Mouse (Mus musculus) common myeloid progenitor, adult 5-6 weeks (primary cell): ENCODE measurements at regions not wholly inside any gene's neighbourhood (a gene's known extent, or its start where the extent isn't known, plus 50 kb on each side); places are given as distances from the start of the nearest gene placed in this dataset.

Experiments
- ATAC-seq: replicated peaks from 2 replicates; pipeline ENCODE4 v1.8.0; 2016; ENCODE audit warnings: low read depth, mild to moderate bottlenecking, moderate TSS enrichment, inconsistent platforms; ENCODE audit not compliant: poor library complexity, severe bottlenecking

DNA sequence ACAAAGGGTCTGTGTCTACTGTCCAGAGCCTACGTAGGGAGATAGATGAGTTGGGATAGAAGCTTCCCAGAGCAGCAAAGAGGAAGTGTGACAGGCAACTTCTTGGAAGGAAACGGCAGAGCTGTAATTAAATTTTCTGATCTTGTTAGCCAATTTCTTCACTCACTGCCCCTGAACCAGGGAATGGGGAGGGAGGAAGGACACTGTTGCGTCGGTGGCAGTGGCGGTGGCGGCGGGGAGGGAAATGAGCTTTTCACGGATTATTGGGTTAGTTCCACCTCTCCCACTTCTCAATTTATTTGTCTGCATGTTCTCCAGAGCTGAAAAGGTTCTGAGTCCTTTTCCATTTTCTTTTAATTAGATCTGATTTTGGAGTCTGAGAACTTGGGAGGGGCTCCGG is 298.4 kb upstream of the 9630041A04Rik start:
- ATAC-seq, result no peak

DNA sequence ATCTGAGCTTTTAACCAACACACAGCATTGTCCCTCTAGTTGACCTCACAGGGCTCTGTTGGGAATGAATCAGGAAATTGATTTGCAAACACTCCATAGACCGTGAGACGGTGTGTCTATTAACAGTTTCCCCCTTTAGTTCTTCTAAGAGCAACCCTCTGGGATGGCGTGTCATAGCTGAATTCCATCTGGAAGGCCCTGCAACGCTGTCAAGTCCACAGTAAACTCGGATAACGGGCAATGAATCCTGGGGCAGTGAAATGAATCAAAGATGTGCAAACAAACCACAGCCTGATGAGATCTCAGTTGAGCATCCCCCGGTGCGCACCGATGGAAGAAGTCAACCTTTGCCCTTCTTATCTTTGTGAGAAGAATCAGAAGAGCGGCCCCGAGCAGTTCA is 302.3 kb upstream of the 9630041A04Rik start:
- no peak for ATAC-seq

DNA sequence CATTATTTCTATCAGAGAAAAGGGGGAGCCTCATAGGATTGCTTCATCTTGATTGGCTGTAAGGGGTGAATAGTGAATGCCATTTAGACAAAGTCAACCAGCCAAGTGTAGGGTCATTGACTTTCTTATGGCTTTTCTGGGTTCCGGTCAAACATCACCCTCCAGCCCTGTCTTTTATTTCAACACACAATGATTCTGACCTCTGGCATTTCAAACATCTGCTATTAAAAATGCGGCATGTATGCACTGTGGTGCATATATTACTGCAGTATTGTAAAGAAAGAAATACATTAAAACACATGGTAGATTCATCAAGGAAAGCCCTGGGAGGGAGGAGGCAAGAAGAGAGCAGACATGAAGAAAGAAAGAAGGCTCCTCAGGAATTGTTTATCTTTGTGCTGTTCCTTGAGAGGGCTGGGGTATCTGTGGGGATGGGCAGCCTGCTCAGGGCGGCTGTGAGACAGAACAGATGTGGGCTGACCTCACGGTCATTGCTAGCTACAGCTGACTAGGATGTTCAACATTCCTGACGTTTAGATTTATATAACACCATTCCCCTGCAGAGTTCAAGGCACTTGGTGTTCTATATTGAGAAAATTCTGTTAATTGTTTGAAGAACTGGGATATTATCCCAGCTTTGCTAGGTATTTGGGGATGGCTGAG is 303.5 kb upstream of the Ppp2r3a start:
- no peak for ATAC-seq

DNA sequence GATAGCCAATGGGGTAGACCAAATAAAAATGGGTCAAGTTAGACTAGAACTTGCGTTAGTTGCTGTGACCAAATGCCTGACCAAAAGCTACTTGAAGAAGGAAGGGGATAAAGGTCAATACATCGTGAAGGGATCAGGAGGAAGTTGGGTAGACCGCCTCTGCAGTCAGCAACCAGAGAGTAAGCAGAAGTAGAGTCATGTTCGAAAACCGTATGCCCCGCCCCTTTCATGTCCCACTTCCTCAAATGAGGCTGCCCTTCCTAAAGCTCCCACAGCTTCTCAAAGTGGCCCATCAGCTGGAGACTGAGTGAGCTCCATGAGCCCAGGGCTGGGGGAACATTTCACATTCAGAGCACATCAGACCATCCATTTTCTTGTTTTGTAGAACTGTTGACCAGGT is 301.2 kb upstream of the Ppp2r3a start:
- ATAC-seq, result peak; percentile 50

DNA sequence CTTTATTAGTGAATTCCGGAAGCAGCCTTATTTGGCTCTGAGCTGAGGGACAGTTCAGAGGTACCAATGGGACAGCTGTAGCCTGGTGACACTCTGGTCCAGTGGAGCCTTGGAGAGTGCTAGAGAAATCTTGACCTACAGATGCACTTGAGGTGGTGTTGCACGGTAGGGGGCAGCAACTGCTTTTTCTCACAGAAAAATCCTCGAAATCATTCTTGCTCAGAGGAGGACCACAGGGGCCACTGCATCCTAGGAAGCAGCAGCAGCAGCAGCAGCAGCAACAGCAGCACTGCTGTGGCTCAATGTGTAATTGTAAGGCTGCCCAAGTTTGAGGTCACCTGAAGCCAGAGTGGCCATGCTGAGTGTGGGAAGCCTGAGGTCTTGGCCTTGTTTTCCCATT is 299.7 kb upstream of the Ppp2r3a start:
- no peak for ATAC-seq

DNA sequence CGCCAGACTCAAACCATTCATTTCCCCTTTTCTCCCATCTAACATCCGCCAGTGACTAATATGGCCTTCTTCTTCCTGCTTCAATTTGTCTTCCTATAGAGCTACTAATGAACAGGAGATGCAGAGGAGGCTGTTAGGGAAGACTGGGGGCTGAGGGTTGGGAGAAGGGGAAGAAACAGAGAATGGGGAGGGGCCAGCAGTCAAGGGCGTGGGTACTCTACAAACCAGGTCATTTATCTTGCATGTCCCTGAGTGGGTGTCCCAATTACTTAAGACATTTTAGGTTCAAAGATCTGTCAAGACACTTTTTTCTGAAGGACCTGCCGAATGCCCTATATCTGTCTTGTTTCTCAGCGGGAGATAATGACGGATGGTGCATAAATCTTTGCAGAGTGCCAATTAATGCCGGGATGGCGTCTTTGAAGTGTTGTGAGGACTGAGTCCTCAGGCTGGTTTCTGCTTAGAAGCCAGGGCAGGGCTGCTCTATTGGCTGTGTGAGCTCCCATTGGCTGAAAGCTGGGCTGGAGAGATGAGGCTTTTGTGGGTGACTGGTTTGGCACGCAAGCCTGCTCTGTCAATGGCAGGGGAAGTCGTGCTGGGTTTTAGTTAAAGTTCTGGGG is 294.7 kb upstream of the Ppp2r3a start:
- ATAC-seq, result no peak

DNA sequence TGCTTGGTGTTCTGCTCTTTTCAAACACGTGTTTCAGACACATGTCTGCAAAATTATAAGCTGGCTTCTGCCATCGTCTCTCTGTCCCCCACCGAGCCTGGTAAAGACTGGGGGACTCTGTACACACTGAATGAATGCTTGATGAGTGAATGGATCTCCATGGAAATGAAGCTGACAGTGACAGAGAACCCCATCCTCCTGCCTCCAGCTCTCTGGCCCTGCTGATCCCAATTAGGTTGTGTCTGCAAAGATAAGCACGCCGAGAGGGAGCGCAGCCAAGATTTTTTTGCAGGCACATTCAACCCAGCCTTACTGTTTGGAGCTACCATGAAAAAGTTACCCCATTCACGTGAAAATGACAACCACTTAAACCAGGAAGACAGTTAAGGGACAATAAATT is 266.5 kb upstream of the Ppp2r3a start:
- no peak for ATAC-seq

DNA sequence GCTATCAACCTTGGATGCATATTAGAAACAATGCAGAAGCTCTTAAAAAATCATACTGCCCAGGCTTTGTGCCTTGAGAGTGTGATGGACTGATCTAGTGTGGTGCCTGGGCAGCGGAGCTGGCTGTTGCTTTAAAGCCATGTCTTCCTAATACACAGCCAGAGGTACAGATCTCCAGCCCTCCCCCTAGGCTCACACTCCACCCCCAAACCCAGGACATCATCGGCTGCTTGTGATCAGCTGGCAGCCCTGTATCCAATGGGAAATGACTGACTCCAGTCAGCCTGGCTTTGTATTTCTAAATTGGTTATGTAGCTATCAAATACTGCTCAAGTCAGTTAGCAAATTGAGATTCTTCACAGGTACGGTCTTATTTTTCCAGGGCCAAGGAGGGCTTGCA is 259.2 kb upstream of the Ppp2r3a start:
- ATAC-seq, result no peak

DNA sequence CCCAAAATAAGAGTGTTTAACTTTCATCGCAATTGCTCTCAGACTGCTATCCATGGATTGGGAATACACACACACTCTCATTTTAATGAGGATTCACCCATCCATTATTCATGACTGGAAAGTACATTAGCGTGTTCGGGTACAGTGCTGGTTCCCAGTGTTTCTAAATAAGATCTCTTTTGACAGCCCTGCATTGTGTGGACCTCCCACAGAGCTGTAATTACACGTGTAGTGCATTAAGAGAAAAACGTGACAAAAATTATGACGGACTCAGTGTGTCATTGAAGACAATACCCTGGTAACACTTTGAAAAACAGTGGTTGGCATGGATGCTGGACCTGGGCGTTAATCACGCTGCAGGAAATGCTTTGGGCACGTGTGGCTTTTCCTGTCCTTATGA is 257.6 kb upstream of the Ppp2r3a start:
- ATAC-seq, result no peak

DNA sequence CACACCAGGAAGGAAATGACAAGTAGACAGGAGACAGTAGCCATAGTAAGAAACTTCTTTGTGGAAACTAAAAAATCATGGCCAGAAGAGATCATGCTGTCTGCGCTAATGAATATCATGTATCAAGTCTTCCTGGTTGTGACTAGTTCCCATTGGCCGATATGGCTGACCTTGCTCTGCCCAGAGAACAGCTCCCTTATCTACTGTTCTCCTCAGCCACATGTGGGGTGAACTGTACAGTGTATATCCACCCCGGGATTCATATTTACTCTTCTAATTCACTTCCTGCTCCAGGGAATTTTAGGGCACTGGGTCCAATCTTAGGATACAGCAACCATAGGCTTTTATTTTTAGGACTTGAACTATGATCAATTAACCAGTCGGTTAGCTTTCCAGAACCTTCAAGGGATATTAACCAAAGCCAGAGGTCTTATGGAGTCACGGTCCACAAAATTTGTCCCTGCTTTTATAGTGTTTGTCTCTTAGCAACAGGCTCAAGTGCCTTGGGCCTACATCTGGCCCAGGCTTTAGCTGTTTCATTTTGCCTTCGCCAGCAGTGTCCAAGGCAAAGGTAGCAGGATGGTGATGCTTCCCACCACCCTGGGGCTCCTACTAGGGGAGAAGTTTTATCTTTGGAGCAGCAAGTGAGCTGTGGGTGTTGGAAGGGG is 255.6 kb upstream of the Ppp2r3a start:
- ATAC-seq, result no peak

DNA sequence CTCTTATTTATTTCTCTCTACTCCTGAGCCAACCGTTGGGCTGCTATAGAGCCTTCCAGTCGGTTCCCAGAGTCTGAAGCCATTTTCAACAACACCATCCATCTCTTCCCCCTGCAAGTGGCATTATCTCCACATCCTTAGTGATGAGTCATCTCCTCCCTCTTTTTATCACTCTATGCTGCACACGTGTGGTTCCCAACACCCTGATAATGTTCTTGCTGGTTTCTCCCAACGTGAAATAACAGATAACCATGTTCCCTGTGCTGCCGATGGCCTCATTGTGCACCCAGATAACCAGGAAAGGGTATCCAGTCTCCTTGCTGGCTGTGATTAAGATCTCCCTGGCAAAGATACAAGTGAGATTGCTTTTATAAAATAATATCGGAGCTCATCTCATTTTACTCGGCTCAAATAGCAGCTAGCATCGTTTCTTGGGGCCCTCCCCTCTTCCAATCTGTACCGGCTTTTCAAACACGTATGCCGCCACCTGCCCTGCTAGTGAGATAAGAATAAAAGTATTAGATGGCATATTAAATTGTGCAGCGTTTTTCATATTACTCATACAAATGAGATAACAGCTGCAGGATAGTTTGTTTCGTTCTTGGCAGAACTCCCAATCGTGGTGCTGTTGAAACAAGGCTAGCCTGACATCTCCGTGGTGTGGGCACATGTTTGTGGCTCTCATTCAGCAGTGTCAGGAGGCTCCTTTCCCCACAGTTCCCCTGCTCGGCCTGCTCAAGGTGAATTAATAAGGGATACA is 250.3 kb upstream of the Ppp2r3a start:
- no peak for ATAC-seq

DNA sequence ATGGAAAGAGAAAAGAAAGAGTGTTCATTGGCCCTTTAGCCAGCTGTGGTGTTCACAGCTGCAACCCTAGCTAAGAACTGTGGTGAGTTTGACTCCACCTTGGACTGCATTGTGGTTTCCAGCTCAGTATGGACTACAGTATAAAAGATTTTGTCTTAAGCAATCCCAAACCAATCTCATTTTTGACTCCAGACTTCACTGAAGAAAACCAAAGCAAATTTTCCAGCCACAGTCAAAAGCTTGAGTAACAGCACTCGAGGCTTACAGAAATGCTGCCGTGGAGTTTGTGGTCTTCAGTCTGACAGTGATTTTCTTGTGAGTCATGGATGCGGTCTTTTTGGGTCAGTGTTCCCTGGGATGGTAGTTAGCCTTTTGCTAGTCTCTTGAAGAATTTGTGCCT is 249.4 kb upstream of the Ppp2r3a start:
- no peak for ATAC-seq

DNA sequence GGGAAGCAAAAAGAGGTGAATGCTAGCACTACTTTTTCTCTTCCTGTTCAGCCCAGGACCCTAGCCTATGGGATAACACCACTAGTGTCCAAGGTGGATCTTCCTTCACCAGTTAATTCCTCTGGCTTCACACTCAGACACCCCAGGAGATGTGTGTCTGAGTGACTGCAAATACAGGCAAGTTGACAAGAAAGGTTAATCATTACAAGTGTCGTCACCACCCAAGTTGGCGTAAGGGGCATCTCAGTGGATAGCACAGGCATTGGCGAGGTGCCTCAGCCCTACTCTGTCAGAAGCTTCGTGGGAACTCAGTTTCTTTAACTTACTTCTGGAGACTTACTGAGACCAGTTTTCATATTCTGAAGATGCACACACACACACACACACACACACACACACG is 247.1 kb upstream of the Ppp2r3a start:
- no peak for ATAC-seq

DNA sequence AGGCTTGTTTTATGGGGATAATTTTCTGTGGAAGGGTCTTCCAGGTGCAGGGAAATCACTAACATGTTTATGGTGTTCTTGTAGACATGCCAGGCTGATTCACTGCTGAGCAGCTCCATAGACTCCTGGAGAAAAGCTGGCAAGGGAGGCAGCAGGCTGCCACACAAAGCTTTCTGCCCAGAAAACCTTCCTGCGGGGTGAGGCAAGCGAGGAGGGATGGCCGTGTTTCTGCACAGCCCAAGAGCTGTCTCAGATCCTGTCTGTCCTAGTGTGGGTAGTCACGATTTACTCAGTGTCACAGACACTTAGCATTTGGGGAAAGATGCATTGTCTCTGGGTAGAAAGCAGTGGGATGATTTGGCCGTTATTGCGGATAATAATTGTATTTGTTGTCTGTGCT is 244.2 kb upstream of the Ppp2r3a start:
- ATAC-seq, result no peak

DNA sequence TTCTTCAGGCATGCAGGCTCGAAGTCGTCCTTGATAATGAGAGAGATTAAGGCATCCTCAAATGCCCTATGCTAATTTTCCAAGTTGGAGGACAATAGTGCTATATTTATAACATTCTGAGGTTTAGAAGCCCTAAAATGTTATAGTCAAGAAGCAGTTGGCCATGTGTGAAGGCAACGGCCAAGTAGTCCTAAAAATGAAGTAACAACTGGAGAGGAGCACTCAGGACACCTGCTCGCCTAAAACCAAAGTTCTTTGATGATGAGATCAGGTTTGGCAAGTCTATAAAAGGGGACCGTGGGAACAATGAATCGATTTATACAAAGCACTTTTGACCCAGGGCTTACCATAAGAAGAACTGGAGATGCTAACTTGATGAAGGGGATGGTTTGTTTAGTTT is 237.4 kb upstream of the Ppp2r3a start:
- no peak for ATAC-seq

DNA sequence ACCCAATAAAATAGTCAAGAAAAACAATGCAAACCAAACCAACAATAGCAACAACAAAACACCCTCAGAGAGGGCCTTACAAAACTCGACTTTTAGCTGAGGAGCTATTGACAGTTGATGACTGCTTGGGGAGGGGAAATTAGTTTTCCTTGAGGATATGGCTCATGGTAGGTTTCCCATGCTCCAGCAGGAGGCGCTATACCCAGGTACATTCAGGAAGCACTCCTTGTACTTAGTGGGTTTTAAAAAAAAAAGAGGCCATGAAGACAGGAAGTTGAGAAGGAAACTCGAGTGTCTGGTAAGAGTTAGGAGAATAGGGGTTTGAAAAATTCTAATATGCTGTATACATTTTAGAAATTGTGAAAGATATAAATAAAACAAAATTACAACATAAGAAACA is 224.6 kb upstream of the Ppp2r3a start:
- ATAC-seq, result no peak

DNA sequence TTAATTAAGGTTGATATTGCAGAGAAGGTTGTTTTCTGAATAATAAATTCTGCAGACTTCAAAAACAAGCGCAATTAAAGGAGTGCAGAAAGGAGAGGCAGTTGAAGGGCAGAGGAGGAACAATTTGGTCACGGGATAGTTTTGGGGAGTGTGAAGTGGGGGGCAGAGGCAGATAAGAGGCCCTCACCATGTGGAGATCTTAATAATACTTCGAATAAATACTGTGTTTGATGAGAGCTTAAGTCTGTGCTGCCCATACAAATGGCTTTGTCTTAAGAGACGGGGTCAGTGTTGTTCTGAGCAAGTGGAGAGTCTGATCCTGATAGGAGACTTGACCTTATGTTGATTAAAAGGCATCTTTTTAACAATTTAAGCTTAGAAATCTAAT is 221.5 kb upstream of the Ppp2r3a start:
- no peak for ATAC-seq

DNA sequence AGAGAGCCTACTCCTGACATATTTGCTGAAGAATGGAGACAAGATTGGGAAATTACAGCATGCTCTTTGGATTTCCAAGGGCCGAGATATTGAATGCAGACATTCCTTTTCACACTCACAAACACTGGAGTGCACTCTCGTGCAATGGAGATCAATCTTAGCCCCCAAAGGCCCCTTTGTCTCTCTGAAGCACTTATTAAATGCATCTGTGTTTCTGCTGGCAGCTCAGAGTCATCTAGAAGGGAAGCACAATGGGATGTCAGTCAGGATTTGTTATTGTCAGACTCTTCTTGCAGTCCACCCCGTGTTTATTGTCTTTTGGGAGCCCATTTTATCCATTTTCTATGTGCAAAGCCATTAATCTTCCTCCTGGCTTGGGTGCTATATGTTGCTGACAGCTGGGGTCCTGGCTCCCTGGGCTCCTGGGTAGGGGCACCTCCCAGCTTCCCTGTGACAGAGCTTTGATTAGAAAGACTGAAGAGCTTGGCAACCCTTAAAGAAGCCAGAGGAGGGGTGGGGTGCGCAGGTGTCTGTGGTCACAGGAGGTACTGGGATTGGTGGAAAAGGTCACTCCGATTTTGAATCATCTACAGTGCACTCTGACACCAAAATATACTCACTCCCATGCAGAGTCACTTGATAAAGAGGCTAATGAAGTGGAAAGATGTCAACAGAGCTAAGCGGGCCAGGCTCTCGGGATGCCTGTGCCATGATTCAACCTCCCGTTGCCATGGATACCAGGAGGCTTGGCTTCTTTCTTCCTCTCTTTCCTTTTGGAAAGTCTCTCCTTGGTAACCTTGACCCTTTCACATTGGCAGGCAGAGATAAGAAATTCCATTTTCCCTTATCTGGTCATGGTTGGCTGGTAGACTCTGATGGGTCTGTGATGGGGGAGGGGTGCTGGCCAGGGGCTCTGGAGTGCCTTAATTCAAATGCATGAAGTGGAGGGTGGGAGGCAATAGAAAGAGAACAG is 220.8 kb upstream of the Ppp2r3a start:
- ATAC-seq, result no peak

DNA sequence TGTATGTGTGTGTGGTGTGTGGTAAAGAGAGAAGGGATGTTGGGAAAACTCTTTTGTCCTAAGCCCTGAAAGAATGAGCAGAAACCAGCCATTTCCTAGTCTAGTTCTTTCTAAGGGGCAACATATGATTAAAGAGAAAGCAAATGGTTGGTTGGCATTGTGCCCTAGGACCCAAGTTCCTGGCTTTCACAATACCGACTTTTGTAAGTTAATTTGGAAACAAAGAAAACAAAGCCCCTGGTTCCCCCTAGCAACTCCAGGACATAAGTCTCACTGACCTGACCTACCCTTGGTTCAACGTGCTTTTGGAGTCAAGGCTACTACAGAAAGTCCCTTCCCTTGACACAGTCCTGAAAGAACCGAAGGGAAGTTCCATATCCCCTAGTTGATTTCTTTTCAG is 220.1 kb upstream of the Ppp2r3a start:
- no peak for ATAC-seq

DNA sequence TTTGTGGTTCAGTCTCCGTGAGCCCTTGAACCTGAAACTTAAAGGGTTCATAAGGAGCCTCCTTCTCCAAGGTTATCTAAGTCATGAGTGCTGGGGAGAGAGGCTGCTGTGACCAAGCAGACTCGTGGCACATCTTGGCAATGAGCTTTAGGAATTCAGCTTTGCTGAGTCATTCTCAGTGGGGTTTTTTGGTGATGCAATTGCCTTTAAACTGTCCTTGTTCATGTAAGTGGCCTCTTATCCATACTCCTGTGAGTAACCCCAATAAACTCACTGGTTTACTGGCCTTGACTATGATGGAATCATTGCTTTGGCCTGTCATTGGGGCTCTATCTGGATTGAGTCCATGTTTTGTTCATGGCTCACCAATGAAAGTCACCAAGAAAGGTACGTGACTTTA is 218.2 kb upstream of the Ppp2r3a start:
- no peak for ATAC-seq
